Mouse (Mus musculus) G1E (cell line): ENCODE measurements around the gene Anxa8.

Experiments used
- CTCF ChIP-seq: IDR thresholded peaks from 2 replicates; pipeline ENCODE4 v1.5.1; 2012; ENCODE audit warnings: low read depth, low read length, inconsistent platforms, mixed read lengths
- GATA1 ChIP-seq: IDR thresholded peaks from 2 replicates; pipeline ENCODE4 v1.6.1; 2012; ENCODE audit warnings: borderline replicate concordance, low read length, inconsistent platforms, mixed read lengths
- POLR2AphosphoS5 ChIP-seq: IDR thresholded peaks from 2 replicates; pipeline ENCODE4 v1.6.1; 2012; ENCODE audit warnings: low read depth, low read length, inconsistent platforms; ENCODE audit not compliant: insufficient replicate concordance

- no peak for TF ChIP-seq CTCF
- no peak for TF ChIP-seq POLR2AphosphoS5
- no peak for TF ChIP-seq GATA1
Measured at GRCm38 (mm10) chr14:34043341-34043740, 42.4 kb upstream of the Anxa8 start.
